Mouse (Mus musculus) limb, embryonic 11.5 days (tissue): Measurements from ENCODE around the gene 4933424G06Rik. TPM values are rescaled to one million over a fixed set of nuclear protein-coding genes. Genes with fewer than 3 reads are reported as not detected.
A peak's percentile ranks its signal among the peaks of the same experiment; 100 is the strongest.

Experiments
- ATAC-seq: fragments of 200-750 bp; cut with Nextera tagmentation; 2 replicates; pipeline ENCODE4 v1.8.0; 2017; ENCODE audit warnings: low read depth; ENCODE audit not compliant: insufficient number of reproducible peaks, low FRiP score, low TSS enrichment
- DNase-seq: peaks from one replicate; pipeline ENCODE4 v3.0.0-alpha.2; 2015; ENCODE audit warnings: low spot score
- H3K27ac ChIP-seq: fragments of 300-500 bp; sonication (generic); replicated peaks from 2 replicates; pipeline ENCODE4 v1.5.1; 2014; ENCODE audit warnings: low read depth, mild to moderate bottlenecking, low read length
- H3K27me3 ChIP-seq: fragments of 300-500 bp; sonication (generic); 2 replicates; pipeline ENCODE4 v1.6.1; 2014; ENCODE audit warnings: mild to moderate bottlenecking, low read length, mixed read lengths; ENCODE audit not compliant: control insufficient read depth, insufficient read depth
- H3K36me3 ChIP-seq: fragments of 300-500 bp; sonication (generic); 2 replicates; pipeline ENCODE4 v1.6.1; 2014; ENCODE audit warnings: mild to moderate bottlenecking, low read length, moderate library complexity, mixed read lengths; ENCODE audit not compliant: control insufficient read depth, insufficient read depth
- H3K4me1 ChIP-seq: fragments of 300-500 bp; sonication (generic); 2 replicates; pipeline ENCODE4 v1.6.1; 2014; ENCODE audit warnings: low read length, mixed read lengths; ENCODE audit not compliant: control insufficient read depth, insufficient read depth
- H3K4me2 ChIP-seq: fragments of 300-500 bp; sonication (generic); 2 replicates; pipeline ENCODE4 v1.6.1; 2014; ENCODE audit warnings: low read depth, mild to moderate bottlenecking, moderate library complexity; ENCODE audit not compliant: severe bottlenecking
- H3K4me3 ChIP-seq: fragments of 300-500 bp; sonication (generic); 2 replicates; pipeline ENCODE4 v1.5.1; 2014; ENCODE audit warnings: low read depth, low read length
- H3K9ac ChIP-seq: fragments of 300-500 bp; sonication (generic); 2 replicates; pipeline ENCODE4 v1.6.1; 2014; ENCODE audit warnings: mild to moderate bottlenecking, low read length
- H3K9me3 ChIP-seq: fragments of 300-500 bp; sonication (generic); 2 replicates; pipeline ENCODE4 v1.6.1; 2016; ENCODE audit warnings: low read length; ENCODE audit not compliant: control insufficient read depth
- WGBS: fragments of 180-500 bp; shearing (Covaris S2); extraction: QIAGEN DNeasy Blood & Tissue Kit; methylation state at CpG from one replicate; pipeline ENCODE4 v1.1.7; 2014; 5-methylcytosine and 5-hydroxymethylcytosine counted together
- polyA plus RNA-seq: library from polyadenylated mRNA; unstranded; fragments of >200 nt; fragmentation: Nextera tagmentation; extraction: Ambion mirVana; gene quantifications from 2 replicates; pipeline ENCODE4 v1.2.1, GENCODE M21; 2014

4933424G06Rik gene
- polyA plus RNA-seq, 1 experiment from 2014 or later = 0.31 TPM

DNA sequence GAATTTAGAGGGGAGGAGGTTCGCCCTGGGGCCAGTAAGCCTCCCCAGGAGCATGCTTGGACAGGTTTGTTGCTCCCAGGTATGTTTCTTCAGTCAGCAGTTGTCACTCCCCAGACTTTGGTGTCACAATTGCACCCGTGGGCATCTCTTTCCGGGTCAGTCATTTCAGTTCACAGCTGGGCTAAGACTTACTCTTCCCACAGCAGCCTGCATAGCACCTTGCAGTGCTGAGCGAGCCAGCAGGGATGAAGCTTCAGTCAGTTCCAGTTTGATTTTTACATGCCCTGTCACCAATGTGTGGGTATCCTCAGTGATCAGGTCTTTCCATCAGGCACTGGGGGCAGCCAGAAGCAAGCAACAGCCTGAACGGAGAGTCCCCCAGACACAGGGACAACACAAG, 12.9 kb upstream of the 4933424G06Rik start:
- Histone ChIP-seq H3K9ac (no peak overlapping the region), H3K27me3 (no peaks in the 10 kb centered on the region), H3K4me3 (no peak overlapping the region), H3K36me3 (peaks cover 29% of the 10 kb centered on the region), H3K4me2 (no peak overlapping the region), H3K9me3 (no peaks in the 10 kb centered on the region), H3K4me1 (peaks cover 6% of the 10 kb centered on the region; the same call in 1 of the 2 replicates), H3K27ac (no peak overlapping the region)
- no peak for DNase-seq
- 81% methylated on average over 5 of the region's 5 CpGs for WGBS
- ATAC-seq = no peak

DNA sequence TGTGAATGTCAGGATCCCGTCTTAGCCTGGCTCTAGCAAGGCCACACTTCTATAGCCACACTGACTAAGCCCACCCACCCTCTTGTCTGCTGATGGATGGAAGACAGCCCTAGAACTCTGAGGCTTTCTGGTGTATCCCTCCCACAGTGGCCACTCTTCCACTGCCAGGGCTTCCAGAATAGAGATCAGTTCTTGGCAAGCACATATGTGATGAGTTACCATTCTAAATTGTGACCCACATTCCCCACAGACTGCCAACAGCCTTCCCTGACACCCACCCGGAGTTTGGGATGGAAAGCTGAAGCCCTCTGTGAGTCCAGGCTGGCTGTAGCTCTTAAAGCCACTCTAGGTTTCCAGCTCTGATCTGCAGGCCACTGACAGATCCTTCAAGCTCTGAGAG, 2.8 kb upstream of the 4933424G06Rik start:
- ATAC-seq (no peak), DNase-seq (no peak)
- Histone ChIP-seq H3K4me3 (no peak overlapping the region), H3K27me3 (no peaks in the 10 kb centered on the region), H3K9ac (no peak overlapping the region), H3K9me3 (no peaks in the 10 kb centered on the region), H3K36me3 (peaks cover 22% of the 10 kb centered on the region), H3K4me2 (no peak overlapping the region), H3K4me1 (peaks cover 6% of the 10 kb centered on the region), H3K27ac (no peak overlapping the region)
- 70% methylated on average over 2 of the region's 2 CpGs for WGBS

GRCm38 (mm10) chr1:36707797-36708196, 2.2 kb upstream of the 4933424G06Rik start:
- no peak for DNase-seq
- ATAC-seq = no peak
- Histone ChIP-seq H3K4me1 (peaks cover 6% of the 10 kb centered on the region), H3K9me3 (no peaks in the 10 kb centered on the region), H3K27me3 (no peaks in the 10 kb centered on the region), H3K9ac (peak overlapping the region; percentile 34; the same call in 1 of the 2 replicates), H3K4me2 (no peak overlapping the region), H3K4me3 (no peak overlapping the region), H3K27ac (no peak overlapping the region), H3K36me3 (peaks cover 19% of the 10 kb centered on the region)
- 71% methylated on average over 3 of the region's 3 CpGs for WGBS

DNA sequence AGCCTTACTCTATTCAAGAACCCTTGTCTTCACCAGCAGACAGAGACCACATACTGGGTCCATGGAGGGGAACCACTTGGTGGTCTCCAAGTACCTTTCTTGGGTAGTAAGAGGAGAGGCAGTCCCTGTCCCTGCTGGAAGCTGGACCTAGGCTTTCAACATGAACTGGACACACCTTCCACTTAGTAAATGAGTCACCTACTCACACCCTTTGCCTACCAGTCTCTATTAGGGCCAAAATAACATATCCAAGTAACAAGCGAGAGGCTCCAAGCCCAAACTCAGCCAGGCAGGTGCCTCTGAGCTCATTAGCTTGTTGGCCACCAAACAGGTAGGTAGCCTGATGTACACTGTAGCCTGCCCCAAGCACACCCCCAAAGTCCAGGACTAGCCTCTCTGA, 1.3 kb upstream of the 4933424G06Rik start:
- ATAC-seq (no peak), DNase-seq (no peak)
- Histone ChIP-seq H3K9me3 (no peaks in the 10 kb centered on the region), H3K36me3 (peaks cover 17% of the 10 kb centered on the region), H3K4me2 (peak overlapping the region; percentile 88), H3K9ac (peak overlapping the region; percentile 89), H3K27me3 (no peaks in the 10 kb centered on the region), H3K27ac (no peak overlapping the region), H3K4me1 (peaks cover 6% of the 10 kb centered on the region), H3K4me3 (peak overlapping the region; percentile 93)
- 89% methylated on average over 1 of the region's 1 CpGs for WGBS

DNA sequence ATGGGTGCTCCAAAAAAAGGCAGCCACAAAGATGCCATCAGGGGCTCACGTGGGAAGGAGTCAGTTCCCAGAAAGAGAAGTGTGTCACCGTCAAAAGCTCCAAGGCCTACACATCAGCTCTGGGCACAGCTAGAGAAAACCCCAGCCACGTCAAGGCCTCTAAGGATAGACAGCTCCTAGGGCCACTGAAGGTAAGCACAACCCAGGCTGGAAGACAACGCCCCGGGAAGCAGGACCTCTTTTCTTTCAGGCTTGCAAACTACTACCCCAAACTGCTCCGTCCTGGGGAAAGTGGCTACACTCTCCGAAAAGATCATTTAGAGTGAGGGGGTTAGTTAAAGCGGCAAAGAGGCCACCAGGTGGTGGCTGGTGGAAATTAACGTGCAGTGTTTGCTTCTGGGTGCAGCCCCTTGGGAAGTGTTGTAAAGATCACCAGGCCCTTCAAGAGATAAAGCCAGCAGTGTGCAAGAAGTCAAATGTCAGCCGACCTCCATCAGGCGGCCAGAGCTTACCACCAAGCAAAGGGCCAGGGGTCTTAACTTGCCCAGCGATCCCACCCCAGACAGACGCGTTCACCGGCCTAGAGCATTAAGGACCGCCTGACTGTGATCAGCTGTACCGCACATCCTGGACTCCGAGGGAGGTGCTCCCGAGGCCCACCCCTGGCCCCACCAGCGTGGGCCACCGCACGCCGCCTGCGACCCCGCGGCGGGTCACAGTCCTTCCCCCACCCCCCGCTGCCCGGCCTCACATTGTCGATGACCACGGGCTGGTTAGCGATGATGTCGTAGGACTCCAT, 695 bp upstream of the 4933424G06Rik start:
- no peaks in the 10 kb centered on the region for H3K9me3 ChIP-seq
- peak overlapping the region; percentile 93 for H3K4me3 ChIP-seq
- ATAC-seq = peak; percentile 71
- H3K27ac ChIP-seq = peak overlapping the region; percentile 71; the same call in 1 of the 2 replicates
- WGBS = under 1% methylated on average over 33 of the region's 33 CpGs
- H3K4me1 ChIP-seq = peaks cover 6% of the 10 kb centered on the region
- peak overlapping the region; percentile 89 for H3K9ac ChIP-seq
- peak; percentile 57 for DNase-seq
- no peaks in the 10 kb centered on the region for H3K27me3 ChIP-seq
- peaks cover 17% of the 10 kb centered on the region for H3K36me3 ChIP-seq
- peak overlapping the region; percentile 88 for H3K4me2 ChIP-seq

- H3K27me3 ChIP-seq = no peaks in the 10 kb centered on the region
- no peak for ATAC-seq
- no peak for DNase-seq
- no peak overlapping the region for H3K4me3 ChIP-seq
- no peaks in the 10 kb centered on the region for H3K9me3 ChIP-seq
- no peak overlapping the region for H3K9ac ChIP-seq
- 94% methylated on average over 2 of the region's 2 CpGs for WGBS
- no peak overlapping the region for H3K27ac ChIP-seq
- peaks cover 6% of the 10 kb centered on the region for H3K4me1 ChIP-seq
- no peak overlapping the region for H3K4me2 ChIP-seq
- H3K36me3 ChIP-seq = peaks cover 3% of the 10 kb centered on the region
These were observed 1.2 kb downstream of the 4933424G06Rik start for GRCm38 (mm10) chr1:36711104-36711503.

DNA sequence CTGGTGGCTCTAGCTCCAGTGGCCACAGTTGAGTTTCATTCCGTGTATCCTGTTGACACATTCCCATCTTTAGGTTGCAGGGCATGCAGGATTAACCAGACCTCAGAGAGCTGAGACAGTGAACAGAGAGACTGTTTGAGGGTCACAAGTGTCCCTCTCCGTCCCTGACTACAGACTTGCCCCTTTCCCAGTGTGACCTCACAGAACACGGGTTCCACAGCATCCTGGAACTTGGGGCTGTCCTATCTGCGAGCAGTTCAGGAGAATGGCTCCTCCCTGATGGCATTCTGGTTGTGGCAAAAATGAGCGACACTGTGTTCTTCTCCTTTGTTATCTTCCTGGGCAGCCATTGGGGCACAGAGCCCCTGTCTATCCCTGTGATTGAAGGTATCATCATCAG, 4.4 kb downstream of the 4933424G06Rik start, which contains the start of gene Actr1b:
Gene Actr1b, minus strand, starts transcription at position 112 of the 400 bp plus-strand sequence.
- Histone ChIP-seq H3K9me3 (no peaks in the 10 kb centered on the region), H3K27ac (no peak within 1 kb of the TSS), H3K9ac (no peak within 1 kb of the TSS), H3K4me3 (no peak within 1 kb of the TSS), H3K27me3 (no peaks in the 10 kb centered on the region), H3K36me3 (no peaks in the 10 kb centered on the region), H3K4me1 (no peaks in the 10 kb centered on the region), H3K4me2 (no peak within 1 kb of the TSS)
- DNase-seq = no peak
- 86% methylated on average over 5 of the region's 5 CpGs for WGBS
- no peak for ATAC-seq

GRCm38 (mm10) chr1:36718786-36719185, 8.8 kb downstream of the 4933424G06Rik start:
- no peaks in the 10 kb centered on the region for H3K27me3 ChIP-seq
- DNase-seq (no peak), ATAC-seq (no peak)
- WGBS = 88% methylated on average over 1 of the region's 1 CpGs
- peaks cover 4% of the 10 kb centered on the region for H3K4me1 ChIP-seq
- H3K27ac ChIP-seq = no peak overlapping the region
- H3K4me3 ChIP-seq = no peak overlapping the region
- no peaks in the 10 kb centered on the region for H3K36me3 ChIP-seq
- no peak overlapping the region for H3K4me2 ChIP-seq
- H3K9me3 ChIP-seq = no peaks in the 10 kb centered on the region
- H3K9ac ChIP-seq = no peak overlapping the region
